Mouse (Mus musculus) stomach, postnatal 0 days (tissue): ENCODE results near the gene Mob3b.

Experiments
- CTCF ChIP-seq: IDR thresholded peaks from 2 replicates; pipeline ENCODE4 v1.5.1; 2016; ENCODE audit warnings: antibody characterized with exemption, low read depth, mild to moderate bottlenecking, moderate library complexity
- EP300 ChIP-seq: optimal IDR thresholded peaks from 2 replicates; pipeline ENCODE3; 2016; ENCODE audit warnings: antibody characterized with exemption

DNA sequence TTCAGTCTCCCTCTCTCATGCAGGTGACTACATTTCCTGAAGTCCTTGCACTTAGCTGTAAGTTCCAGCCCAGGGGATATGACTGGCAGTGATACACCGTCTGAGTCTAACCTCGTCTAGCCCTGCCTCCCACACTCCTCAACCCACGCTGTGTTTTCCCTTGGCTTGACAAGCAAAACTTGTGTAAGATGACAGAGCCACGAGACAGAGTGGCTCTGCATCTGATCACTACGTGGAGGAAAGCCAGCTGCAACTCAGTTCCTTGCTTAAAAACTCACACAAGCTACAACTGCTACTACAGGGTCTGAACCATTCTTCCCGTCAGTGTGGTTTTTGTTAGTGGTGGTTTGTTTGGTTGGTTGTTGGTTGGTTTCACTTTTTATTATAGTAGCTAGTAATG is 17.0 kb downstream of the Mob3b start:
- TF ChIP-seq CTCF (no peak), EP300 (no peak)
